Mouse (Mus musculus) liver, postnatal 0 days (tissue): ENCODE measurements at regions not wholly inside any gene's neighbourhood (a gene's known extent, or its start where the extent isn't known, plus 50 kb on each side); places are given as distances from the start of the nearest gene placed in this dataset.

Experiments
- ATAC-seq: fragments of 200-750 bp; cut with Nextera tagmentation; 2 replicates; pipeline ENCODE4 v1.8.0; 2017; ENCODE audit warnings: mild to moderate bottlenecking, moderate library complexity
- DNase-seq: peaks from one replicate; pipeline ENCODE4 v3.0.0-alpha.2; 2016
- H3K27ac ChIP-seq: fragments of 300-500 bp; sonication (generic); 2 replicates; pipeline ENCODE4 v1.5.1; 2014; ENCODE audit warnings: antibody characterized with exemption, moderate library complexity, mild to moderate bottlenecking, low read depth
- H3K27me3 ChIP-seq: fragments of 300-500 bp; sonication (generic); 2 replicates; pipeline ENCODE4 v1.6.1; 2014; ENCODE audit warnings: low read length, control low read depth, mixed read lengths; ENCODE audit not compliant: insufficient read depth
- H3K36me3 ChIP-seq: fragments of 300-500 bp; sonication (generic); replicated peaks from 2 replicates; pipeline ENCODE4 v1.6.1; 2014; ENCODE audit warnings: mild to moderate bottlenecking, control low read depth, low read length, moderate library complexity, mixed read lengths; ENCODE audit not compliant: insufficient read depth
- H3K4me1 ChIP-seq: fragments of 300-500 bp; sonication (generic); 2 replicates; pipeline ENCODE4 v1.6.1; 2014; ENCODE audit warnings: antibody characterized with exemption, mild to moderate bottlenecking, control low read depth; ENCODE audit not compliant: insufficient read depth
- H3K4me2 ChIP-seq: fragments of 300-500 bp; sonication (generic); 2 replicates; pipeline ENCODE4 v1.6.1; 2014; ENCODE audit warnings: low read depth, mild to moderate bottlenecking, low read length, moderate library complexity, mixed read lengths
- H3K4me3 ChIP-seq: fragments of 300-500 bp; sonication (generic); 2 replicates; pipeline ENCODE4 v1.5.1; 2014; ENCODE audit warnings: low read depth, low read length
- H3K9ac ChIP-seq: fragments of 300-500 bp; sonication (generic); replicated peaks from 2 replicates; pipeline ENCODE4 v1.6.1; 2014; ENCODE audit warnings: mild to moderate bottlenecking, moderate library complexity
- H3K9me3 ChIP-seq: fragments of 300-500 bp; sonication (generic); 2 replicates; pipeline ENCODE4 v1.6.1; 2016; ENCODE audit warnings: mild to moderate bottlenecking, control low read depth, low read length, mixed read lengths
- CTCF ChIP-seq: sonication (generic); IDR thresholded peaks from 2 replicates; pipeline ENCODE4 v1.5.1; 2016; ENCODE audit warnings: antibody characterized with exemption, low read depth
- EP300 ChIP-seq: IDR thresholded peaks from 2 replicates; pipeline ENCODE4 v1.6.1; 2016; ENCODE audit warnings: antibody characterized with exemption, low read depth, mild to moderate bottlenecking
- WGBS: fragments of 180-500 bp; shearing (Covaris S2); extraction: QIAGEN DNeasy Blood & Tissue Kit; methylation state at CpG from one replicate; pipeline ENCODE4 v1.1.7; 2014; ENCODE audit not compliant: insufficient replicate concordance; 5-methylcytosine and 5-hydroxymethylcytosine counted together

DNA sequence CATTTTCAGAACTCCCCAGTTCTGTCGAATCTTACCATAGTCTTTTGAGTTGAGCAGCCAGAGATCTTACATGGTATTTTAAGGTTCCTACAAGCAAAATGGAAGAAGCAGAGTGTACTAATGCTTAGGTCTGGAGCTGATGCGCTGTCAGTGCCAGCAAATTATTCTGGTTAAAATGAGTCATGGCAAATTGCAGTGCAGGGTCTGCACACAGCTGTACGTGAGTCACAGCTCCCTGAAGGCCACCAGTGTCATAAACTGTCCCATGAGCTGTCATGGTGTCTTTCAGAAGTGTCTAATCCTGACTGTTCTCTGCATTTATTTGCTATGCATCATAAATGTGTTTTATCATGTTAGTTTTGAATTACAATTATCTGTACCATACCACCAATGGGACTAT, 140.6 kb downstream of the Atxn7l3b start:
- no peak overlapping the region for H3K27ac ChIP-seq
- H3K4me3 ChIP-seq, result no peak overlapping the region
- no peak overlapping the region for H3K9ac ChIP-seq
- H3K4me2 ChIP-seq, result no peak overlapping the region
- no peak for ATAC-seq
- DNase-seq, result no peak
- H3K9me3 ChIP-seq, result no peaks in the 10 kb centered on the region
- H3K27me3 ChIP-seq, result no peaks in the 10 kb centered on the region
- TF ChIP-seq EP300 (no peak), CTCF (no peak)
- WGBS, result 66% methylated on average over 3 of the region's 3 CpGs
- no peaks in the 10 kb centered on the region for H3K36me3 ChIP-seq
- no peaks in the 10 kb centered on the region for H3K4me1 ChIP-seq

DNA sequence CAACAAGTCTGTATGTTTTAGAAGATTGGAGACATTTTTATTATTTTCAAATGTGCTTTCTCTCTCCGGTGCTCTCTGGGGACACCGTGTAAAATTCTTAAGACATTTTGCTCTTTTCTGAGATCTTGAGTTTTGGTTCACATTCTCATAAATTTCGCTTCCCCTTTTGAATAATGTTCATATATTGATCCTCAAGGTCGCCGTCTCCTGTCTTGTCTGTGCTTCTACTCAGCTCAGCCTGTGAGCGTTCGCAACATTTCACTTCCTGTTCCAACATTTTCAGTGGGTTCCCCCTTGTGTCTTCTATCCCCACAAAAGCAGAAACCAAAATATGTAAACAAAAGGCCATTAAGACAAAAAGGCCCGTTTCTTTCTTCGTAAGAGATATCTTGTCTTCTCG, 154.5 kb downstream of the Atxn7l3b start:
- H3K9ac ChIP-seq, result no peak overlapping the region
- no peak overlapping the region for H3K27ac ChIP-seq
- H3K4me3 ChIP-seq, result no peak overlapping the region
- DNase-seq, result no peak
- H3K27me3 ChIP-seq, result no peaks in the 10 kb centered on the region
- WGBS, result 79% methylated on average over 10 of the region's 10 CpGs
- TF ChIP-seq EP300 (no peak), CTCF (no peak)
- H3K9me3 ChIP-seq, result no peaks in the 10 kb centered on the region
- no peak overlapping the region for H3K4me2 ChIP-seq
- no peak for ATAC-seq
- no peaks in the 10 kb centered on the region for H3K4me1 ChIP-seq
- no peaks in the 10 kb centered on the region for H3K36me3 ChIP-seq

DNA sequence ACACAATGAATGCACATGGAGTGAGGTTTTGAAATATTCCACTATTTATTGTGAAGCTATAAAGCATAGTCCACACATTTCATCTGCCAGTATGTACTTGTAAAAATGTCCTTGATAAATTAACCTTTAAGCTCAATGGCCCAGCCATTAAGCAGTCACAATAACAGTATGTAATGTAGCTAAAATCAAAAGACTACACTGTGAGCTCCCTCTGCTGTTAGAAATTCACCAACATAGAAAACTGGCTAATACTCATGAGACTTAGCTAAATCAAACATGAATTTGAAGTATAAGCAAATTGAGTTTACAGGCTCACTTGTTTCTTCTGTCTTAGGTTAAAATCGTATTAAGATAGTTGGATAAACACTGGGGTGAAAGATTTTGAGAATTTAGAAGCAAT, 182.1 kb downstream of the Atxn7l3b start:
- Histone ChIP-seq H3K4me1 (no peaks in the 10 kb centered on the region), H3K9me3 (no peaks in the 10 kb centered on the region), H3K4me2 (no peak overlapping the region), H3K9ac (no peak overlapping the region), H3K27ac (no peak overlapping the region), H3K36me3 (no peaks in the 10 kb centered on the region), H3K4me3 (no peak overlapping the region), H3K27me3 (no peaks in the 10 kb centered on the region)
- 52% methylated on average over 1 of the region's 1 CpGs for WGBS
- DNase-seq (no peak), ATAC-seq (no peak)
- TF ChIP-seq EP300, result no peak
- no peak for TF ChIP-seq CTCF

DNA sequence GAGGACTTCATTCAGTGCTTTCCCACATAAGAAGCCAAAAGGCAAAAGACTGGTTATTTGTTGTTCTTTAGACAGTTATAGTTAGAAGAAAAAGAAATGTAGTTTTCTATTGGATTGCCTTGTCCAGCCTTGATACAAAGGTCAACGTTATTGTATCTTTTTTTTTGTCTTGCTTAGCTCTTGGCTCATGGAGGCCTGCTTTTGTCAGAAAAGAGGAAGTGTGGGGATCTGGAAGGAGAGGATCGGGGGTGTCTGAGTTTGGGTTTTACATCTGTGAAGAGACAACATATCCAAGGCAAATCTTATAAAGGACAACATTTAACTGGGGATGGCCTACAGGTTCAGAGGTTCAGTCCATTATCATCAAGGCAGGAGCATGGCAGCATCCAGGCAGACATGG, 185.3 kb downstream of the Atxn7l3b start:
- no peak overlapping the region for H3K9ac ChIP-seq
- no peak overlapping the region for H3K4me2 ChIP-seq
- TF ChIP-seq CTCF (no peak), EP300 (no peak)
- ATAC-seq (no peak), DNase-seq (no peak)
- no peaks in the 10 kb centered on the region for H3K27me3 ChIP-seq
- no peaks in the 10 kb centered on the region; the same call in 1 of the 2 replicates for H3K9me3 ChIP-seq
- no peaks in the 10 kb centered on the region for H3K36me3 ChIP-seq
- H3K27ac ChIP-seq, result no peak overlapping the region
- no peak overlapping the region for H3K4me3 ChIP-seq
- 38% methylated on average over 2 of the region's 2 CpGs for WGBS
- no peaks in the 10 kb centered on the region for H3K4me1 ChIP-seq

DNA sequence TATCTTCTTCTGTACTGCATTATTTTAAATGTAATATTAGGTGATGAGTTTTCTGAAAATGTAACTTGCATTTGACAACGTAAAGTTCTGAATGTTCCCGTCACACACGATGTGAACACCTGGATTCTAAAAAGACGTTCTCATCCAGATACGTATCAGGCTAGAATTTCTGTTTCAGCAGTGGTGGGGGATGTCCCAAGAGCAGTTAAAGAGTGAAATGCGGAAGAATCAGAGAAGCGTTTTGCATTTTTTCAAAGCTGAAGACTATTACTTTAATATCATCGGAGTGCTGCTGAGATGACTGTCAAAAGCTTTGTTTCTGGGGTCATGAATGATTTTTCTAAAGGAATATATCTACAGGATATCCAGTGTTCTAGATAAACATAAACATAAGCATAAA, 186.7 kb downstream of the Atxn7l3b start:
- H3K9ac ChIP-seq, result no peak overlapping the region
- no peak for TF ChIP-seq EP300
- no peak for TF ChIP-seq CTCF
- no peaks in the 10 kb centered on the region for H3K36me3 ChIP-seq
- DNase-seq (no peak), ATAC-seq (no peak)
- H3K4me1 ChIP-seq, result no peaks in the 10 kb centered on the region
- H3K4me2 ChIP-seq, result no peak overlapping the region
- no peaks in the 10 kb centered on the region for H3K27me3 ChIP-seq
- no peak overlapping the region for H3K4me3 ChIP-seq
- H3K27ac ChIP-seq, result no peak overlapping the region
- 84% methylated on average over 8 of the region's 8 CpGs for WGBS
- no peaks in the 10 kb centered on the region; the same call in 1 of the 2 replicates for H3K9me3 ChIP-seq
